Mouse (Mus musculus): Measurements from ENCODE around the gene Thada.

Thada gene

GRCm38 (mm10) chr17:84187727-84188373 is 278.2 kb downstream of the Thada start, which contains the start of gene Zfp36l2:
Zfp36l2 (minus strand) TSS chr17:84187947.
- in situ Hi-C loops (cut with MboI, MseI): loop anchor here (5.0 to 10.0 kb wide), 2 partner anchors 163 to 1509 kb away; no protein-coding TSS in a partner anchor

GRCm38 (mm10) chr17:84187264-84187663 is 278.7 kb downstream of the Thada start:
- in situ Hi-C loops (cut with MboI, MseI): loop anchor here (5.0 to 10.0 kb wide), 2 partner anchors 162 to 1510 kb away; no protein-coding TSS in a partner anchor

GRCm38 (mm10) chr17:84186451-84187202 is 279.4 kb downstream of the Thada start:
- in situ Hi-C loops (cut with MboI, MseI): loop anchor here (5.0 to 10.0 kb wide), 2 partner anchors 162 to 1511 kb away; no protein-coding TSS in a partner anchor

GRCm38 (mm10) chr17:84185581-84186450 is 280.2 kb downstream of the Thada start:
- in situ Hi-C loops (cut with MboI, MseI): loop anchor here (5.0 to 10.0 kb wide), 2 partner anchors 161 to 1511 kb away; no protein-coding TSS in a partner anchor

- in situ Hi-C loops (cut with MboI, MseI): loop anchor here (5.0 to 10.0 kb wide), 2 partner anchors 160 to 1512 kb away; no protein-coding TSS in a partner anchor
Measured at GRCm38 (mm10) chr17:84185011-84185411, 281.0 kb downstream of the Thada start.

- in situ Hi-C loops (cut with MboI, MseI): loop anchor here (10.0 kb wide), 1 partner anchor 159 kb away; no protein-coding TSS in a partner anchor
Measured at GRCm38 (mm10) chr17:84183291-84183781, 282.7 kb downstream of the Thada start.

GRCm38 (mm10) chr17:84182311-84183271 is 283.4 kb downstream of the Thada start:
- in situ Hi-C loops (cut with MboI, MseI): loop anchor here (10.0 kb wide), 1 partner anchor 158 kb away; no protein-coding TSS in a partner anchor

GRCm38 (mm10) chr17:84181502-84182310 is 284.3 kb downstream of the Thada start:
- in situ Hi-C loops (cut with MboI, MseI): loop anchor here (10.0 kb wide), 1 partner anchor 157 kb away; no protein-coding TSS in a partner anchor

- in situ Hi-C loops (cut with MboI, MseI): loop anchor here (10.0 kb wide), 1 partner anchor 156 kb away; no protein-coding TSS in a partner anchor
Measured at GRCm38 (mm10) chr17:84180715-84181501, 285.1 kb downstream of the Thada start.

GRCm38 (mm10) chr17:84179973-84180365 is 286.0 kb downstream of the Thada start:
- in situ Hi-C loops (cut with MboI, MseI): loop anchor here (10.0 kb wide), 2 partner anchors 55 to 155 kb away; no protein-coding TSS in a partner anchor

- in situ Hi-C loops (cut with MboI, MseI): loop anchor here (10.0 kb wide), 1 partner anchor 54 kb away; no protein-coding TSS in a partner anchor
Measured at GRCm38 (mm10) chr17:84179026-84179972, 286.7 kb downstream of the Thada start.

GRCm38 (mm10) chr17:84177481-84177880 is 288.5 kb downstream of the Thada start:
- in situ Hi-C loops (cut with MboI, MseI): loop anchor here (10.0 kb wide), 1 partner anchor 53 kb away; no protein-coding TSS in a partner anchor

GRCm38 (mm10) chr17:84176446-84176845 is 289.6 kb downstream of the Thada start:
- in situ Hi-C loops (cut with MboI, MseI): loop anchor here (10.0 kb wide), 1 partner anchor 52 kb away; no protein-coding TSS in a partner anchor

GRCm38 (mm10) chr17:84175196-84175595 is 290.8 kb downstream of the Thada start:
- in situ Hi-C loops (cut with MboI, MseI): loop anchor here (10.0 kb wide), 1 partner anchor 50 kb away; no protein-coding TSS in a partner anchor

GRCm38 (mm10) chr17:84167377-84167776 is 298.6 kb downstream of the Thada start:
- in situ Hi-C loops (cut with MboI, MseI): no loop called here

- in situ Hi-C loops (cut with MboI, MseI): no loop called here
Measured at GRCm38 (mm10) chr17:84166135-84166860, 299.7 kb downstream of the Thada start.
